Mouse (Mus musculus) Muller cell, postnatal 12 days (primary cell): ENCODE measurements around the gene Zfp488.

Experiments used
- DNase-seq: peaks from one replicate; pipeline ENCODE4 v3.0.0-alpha.2; 2015; ENCODE audit errors: inconsistent ontology term

Zfp488 gene

DNA sequence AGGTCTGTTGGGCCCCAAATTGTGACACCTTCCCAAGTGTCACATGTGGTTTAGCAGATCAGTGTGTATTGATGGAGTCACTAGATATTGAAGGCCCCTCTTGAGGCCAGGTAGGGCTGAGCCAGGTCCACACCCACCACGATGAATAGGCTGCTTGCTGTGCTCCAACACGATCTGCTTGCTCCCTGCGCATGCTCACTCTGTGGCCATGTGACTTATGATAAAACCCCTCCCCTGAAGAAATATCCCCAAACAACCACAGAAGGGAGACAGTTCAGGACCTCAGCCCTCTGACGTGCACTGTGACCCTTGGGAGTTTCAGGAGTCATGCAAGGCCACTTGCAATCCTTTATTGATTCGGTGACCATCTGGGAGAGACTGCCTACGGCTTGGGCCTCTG, 32.4 kb downstream of the Zfp488 start:
- DNase-seq: no peak

DNA sequence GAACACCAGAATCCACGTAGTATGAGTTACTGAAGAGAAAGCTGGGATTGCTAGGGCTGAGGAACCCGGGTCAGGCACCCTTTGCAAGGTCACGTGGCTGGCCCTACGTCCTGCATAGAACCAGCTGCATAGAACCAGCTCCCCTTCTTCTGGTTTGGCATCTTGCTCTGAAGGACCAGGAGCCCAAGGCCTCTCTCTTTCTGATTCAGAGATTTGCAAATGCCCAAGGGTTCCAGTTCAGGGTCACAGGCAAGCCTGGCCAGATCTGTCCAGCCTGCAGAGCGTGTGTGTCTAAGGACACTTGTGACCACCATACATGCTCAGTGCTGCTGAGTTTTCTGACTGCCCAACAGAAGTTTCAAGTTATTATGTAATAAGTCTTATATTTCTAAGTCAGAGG, 36.3 kb downstream of the Zfp488 start:
- no peak for DNase-seq

DNA sequence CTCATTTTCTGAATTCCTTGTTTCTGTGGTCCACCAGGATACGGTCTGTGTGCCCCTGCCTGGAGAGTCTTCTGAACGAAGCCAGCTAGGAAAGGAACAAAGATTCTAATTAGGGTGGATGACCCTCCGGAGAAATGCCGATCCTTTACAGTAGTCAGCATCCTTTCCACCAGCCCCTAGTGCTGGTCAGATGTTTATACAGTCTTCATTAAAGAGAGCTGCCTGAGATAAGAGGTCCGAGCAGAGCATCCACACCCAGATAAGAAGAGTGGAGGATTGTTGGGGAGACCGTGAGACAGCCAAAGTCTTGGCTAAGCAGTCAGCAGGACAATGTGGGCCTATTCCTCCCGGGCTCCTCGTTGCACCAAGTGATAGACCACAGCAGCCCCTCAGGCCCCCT, 37.8 kb downstream of the Zfp488 start, which contains the start of gene Gdf2:
Gene Gdf2 (plus strand): TSS at position 301 of the 400 bp plus-strand sequence.
- no peak for DNase-seq

DNA sequence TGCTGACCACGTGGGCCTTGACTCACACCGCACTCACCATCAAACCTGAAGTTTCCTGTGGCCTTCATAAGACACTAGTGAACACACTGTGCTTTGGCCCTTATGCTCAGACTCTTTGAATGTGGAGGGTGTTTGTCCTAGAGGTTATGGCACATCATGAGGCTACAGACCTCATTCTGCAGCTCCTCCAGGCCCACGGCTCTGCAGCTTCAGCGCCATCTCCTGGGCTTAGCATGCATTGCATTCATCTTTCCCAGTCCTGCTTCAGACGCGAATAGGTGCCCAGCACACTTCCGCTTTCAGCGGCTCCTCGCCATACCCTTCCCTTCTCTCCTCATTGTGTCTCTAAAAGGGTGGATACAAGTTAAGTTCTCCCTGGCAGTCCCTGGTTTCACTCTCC, 39.4 kb downstream of the Zfp488 start:
- DNase-seq: peak; percentile 30

DNA sequence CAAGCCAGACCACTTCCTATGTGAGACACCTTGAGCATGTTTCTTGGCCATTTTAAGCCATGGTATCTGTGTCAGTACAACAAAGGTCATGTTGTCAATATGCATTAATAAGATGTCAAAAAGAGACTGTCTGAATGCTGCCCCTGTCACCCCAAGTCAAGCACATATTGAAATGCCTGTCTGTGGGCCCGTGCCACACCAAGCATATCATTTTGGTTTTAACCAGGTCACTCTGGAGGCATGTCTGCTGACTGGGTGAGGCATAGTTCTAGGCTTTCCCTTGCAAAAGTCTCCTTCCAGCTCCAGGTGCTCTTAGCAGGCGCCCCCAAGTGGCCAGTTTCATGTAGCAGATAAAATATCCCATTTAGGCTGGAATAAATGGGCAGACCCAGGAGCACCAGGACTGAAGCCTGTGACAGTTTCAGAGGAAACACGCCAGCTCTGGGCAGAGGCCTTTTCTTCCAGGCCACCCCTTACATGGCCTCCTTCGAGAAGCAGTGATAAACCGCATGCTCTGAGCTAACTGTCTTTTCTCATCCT, 44.7 kb downstream of the Zfp488 start:
- peak; percentile 48 for DNase-seq

DNA sequence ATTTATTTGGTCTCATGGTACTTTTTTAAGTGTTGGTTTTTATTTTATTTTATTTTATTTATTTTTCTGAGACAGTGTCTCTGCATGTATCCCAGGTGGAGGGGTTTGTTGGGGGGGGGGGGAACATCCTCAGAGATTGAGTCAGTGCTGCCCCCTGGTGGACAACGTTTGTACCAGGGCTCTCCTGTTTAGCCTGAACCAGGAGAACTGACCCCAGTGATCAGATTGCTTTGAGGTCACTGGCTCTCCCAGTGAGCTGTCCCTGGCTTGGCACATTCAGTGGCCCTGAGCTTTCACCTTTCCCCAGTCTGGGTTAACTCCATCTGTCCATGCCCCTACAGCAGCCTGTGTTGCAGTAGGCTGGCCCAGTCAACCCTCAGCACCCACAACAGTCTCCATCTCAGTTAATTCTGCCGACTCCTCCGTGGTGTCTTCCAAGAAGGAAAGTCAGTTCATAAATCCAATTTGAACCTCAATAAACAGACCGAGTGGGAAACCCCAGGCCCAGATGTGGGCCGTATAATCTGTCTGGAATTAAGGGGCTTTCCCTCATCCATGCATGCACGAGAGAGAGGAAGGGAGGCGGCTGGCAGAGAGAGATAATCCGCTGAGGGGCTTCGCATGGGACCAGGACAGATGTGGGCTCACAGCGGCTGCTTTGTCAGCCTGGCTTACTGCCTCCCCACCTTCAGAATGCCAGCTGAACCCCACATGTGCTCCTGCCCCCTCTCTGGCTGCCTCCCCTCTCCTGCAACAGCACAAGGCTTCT, 45.4 kb downstream of the Zfp488 start:
- no peak for DNase-seq

DNA sequence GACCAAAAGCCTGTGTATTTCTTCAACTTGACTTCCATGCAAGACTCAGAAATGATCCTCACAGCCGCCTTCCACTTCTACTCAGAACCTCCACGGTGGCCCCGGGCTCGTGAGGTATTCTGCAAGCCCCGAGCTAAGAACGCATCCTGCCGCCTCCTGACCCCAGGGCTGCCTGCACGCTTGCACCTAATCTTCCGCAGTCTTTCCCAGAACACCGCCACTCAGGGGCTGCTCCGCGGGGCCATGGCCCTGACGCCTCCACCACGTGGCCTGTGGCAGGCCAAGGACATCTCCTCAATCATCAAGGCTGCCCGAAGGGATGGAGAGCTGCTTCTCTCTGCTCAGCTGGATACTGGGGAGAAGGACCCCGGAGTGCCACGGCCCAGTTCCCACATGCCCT, 46.7 kb downstream of the Zfp488 start:
- no peak for DNase-seq

DNA sequence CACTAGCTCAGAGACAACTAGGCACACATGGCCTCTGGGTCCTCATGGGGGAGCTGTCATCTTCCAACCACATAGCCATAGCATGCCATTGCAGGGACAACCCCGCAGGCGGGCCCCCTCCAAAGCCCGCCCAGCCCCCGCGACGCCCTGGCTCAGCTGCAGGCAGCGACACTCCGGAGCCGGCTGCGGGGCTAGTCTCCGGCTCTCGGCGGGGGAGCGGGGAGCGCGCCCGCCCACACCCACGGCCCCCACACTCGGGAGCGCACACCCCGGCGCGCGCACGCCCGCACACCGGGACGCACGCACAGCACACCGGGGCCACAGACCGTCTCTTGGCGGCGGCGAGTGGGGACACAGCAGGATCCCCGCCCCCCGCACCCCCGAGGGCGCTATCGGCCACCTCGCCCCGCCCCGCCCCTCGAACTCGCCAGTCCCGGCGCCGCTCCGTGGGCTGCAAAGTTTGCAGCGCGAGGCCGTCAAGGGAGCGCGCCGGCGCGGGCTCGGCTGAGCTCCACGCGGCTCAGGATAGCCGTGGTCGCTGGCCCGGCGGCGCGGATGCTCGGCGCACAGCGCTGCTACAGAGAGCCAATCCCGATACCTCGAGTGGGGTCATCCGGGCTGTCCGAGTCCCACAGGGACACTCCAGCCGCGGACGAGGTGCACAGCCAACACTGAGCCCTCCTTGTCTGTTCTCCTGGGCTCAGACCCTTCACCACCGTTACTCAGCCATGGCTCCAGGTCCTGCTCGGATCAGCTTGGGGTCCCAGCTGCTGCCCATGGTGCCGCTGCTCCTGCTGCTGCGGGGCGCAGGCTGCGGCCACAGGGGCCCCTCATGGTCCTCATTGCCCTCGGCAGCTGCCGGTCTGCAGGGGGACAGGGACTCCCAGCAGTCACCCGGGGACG, 55.1 kb downstream of the Zfp488 start, which contains the start of gene Gdf10:
Gene Gdf10 (plus strand): TSS at position 420 of the 903 bp plus-strand sequence.
- DNase-seq: peak; percentile 45

DNA sequence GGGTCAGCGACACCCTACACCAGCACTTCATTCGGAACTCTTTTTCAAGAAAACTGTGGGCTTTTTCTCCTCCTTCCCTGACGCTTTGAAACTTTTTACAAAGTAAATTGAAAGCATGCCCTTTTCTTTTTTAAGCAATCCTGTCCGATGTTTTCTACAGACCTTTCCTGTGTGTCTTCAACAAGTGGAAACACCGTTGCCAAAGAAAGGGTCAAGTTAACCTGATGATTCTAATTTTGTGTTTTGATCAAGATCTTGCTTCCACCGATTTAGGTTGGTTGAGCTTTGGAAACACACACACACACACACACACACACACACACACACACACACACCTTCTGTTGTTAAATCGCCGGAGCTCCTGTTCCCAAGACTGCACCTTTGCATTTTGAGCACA, 55.8 kb downstream of the Zfp488 start:
- no peak for DNase-seq

DNA sequence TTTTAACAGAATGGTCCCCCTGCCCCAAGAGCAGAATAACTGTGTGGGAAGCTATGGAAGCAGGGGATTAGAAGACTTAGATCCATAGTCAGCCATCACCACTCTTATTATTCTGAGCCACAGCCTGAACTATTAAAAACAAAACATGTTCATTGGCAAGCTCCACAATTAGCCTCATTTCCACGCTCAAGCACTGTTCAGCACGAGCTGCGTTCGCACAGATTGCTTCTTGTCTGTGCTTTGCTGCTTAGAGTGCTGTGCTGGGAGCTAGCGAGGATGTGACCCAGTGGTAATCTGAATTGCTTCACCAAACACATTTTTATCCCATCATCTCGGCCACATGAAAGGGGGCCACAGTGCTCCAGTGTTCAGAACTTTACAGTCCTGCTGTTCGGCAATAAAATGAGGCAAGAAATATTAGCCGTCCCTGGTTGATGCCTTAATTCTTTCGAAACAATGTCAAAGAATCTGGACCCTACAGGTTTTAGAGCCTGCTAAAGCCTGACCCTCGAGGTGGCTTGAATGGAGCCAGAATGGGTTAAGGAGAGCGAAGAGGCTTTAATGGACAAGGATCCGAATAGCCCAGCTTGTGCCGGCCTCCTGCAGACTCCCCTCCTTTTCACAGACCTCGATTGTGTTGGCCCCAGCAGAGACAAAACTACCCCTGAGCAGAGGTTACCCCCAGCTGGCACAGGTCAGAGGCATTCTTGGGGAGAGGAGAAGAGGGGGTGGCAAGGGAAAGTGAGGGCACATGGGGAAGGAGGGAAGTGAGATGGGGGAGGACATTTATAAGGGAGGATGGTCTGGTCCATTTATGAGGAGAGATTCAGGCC, 57.6 kb downstream of the Zfp488 start:
- no peak for DNase-seq
